Mouse (Mus musculus) large intestine, adult 2 months (tissue): ENCODE measurements around the gene Ugt1a2. TPM values are rescaled to one million over a fixed set of nuclear protein-coding genes. Genes with fewer than 3 reads are reported as not detected.

Experiments used
- DNase-seq: peaks from one replicate; pipeline ENCODE4 v3.0.0-alpha.2; 2012; ENCODE audit warnings: low read depth, low spot score
- whole genome bisulfite sequencing: fragments of 180-500 bp; shearing (Covaris S2); methylation state at CpG from one replicate; pipeline ENCODE4 v1.1.7; 2018; 5-methylcytosine and 5-hydroxymethylcytosine counted together
- polyA plus RNA-seq: library from polyadenylated mRNA; depleted of rRNA; stranded (reverse); fragments of >200 nt; gene quantifications from 2 replicates; pipeline ENCODE4 v1.2.3, GENCODE M21; 2012

Ugt1a2 gene
- polyA plus RNA-seq, 1 experiment, result 0.43 TPM

- 48% methylated on average over 3 of the region's 3 CpGs for WGBS
- no peak for DNase-seq
Observed at GRCm38 (mm10) chr1:88232664-88233380, 32.4 kb downstream of the Ugt1a2 start.

- DNase-seq, result no peak
- WGBS, result 66% methylated on average over 14 of the region's 14 CpGs
Observed at GRCm38 (mm10) chr1:88233421-88234247, 33.2 kb downstream of the Ugt1a2 start.

GRCm38 (mm10) chr1:88234248-88234610 is 33.8 kb downstream of the Ugt1a2 start:
- 68% methylated on average over 4 of the region's 4 CpGs for WGBS

GRCm38 (mm10) chr1:88234646-88235045 is 34.2 kb downstream of the Ugt1a2 start:
- 37% methylated on average over 5 of the region's 5 CpGs for WGBS
- DNase-seq, result no peak

More at GRCm38 (mm10) chr1:88234248-88234610, 33.8 kb downstream of the Ugt1a2 start:
- DNase-seq, result no peak

- WGBS, result 67% methylated on average over 11 of the region's 11 CpGs
- DNase-seq, result no peak
Observed at GRCm38 (mm10) chr1:88235046-88235893, 34.9 kb downstream of the Ugt1a2 start.

GRCm38 (mm10) chr1:88235894-88236415 is 35.6 kb downstream of the Ugt1a2 start:
- DNase-seq, result no peak
- 58% methylated on average over 4 of the region's 4 CpGs for WGBS

GRCm38 (mm10) chr1:88237311-88237710 is 36.9 kb downstream of the Ugt1a2 start:
- no peak for DNase-seq
- 61% methylated on average over 5 of the region's 5 CpGs for WGBS

- 77% methylated on average over 6 of the region's 6 CpGs for WGBS
- no peak for DNase-seq
Observed at GRCm38 (mm10) chr1:88238771-88239170, 38.4 kb downstream of the Ugt1a2 start.

- no peak for DNase-seq
- 68% methylated on average over 5 of the region's 5 CpGs for WGBS
Observed at GRCm38 (mm10) chr1:88240072-88240471, 39.7 kb downstream of the Ugt1a2 start.

GRCm38 (mm10) chr1:88240579-88240978 is 40.2 kb downstream of the Ugt1a2 start:
- WGBS, result 73% methylated on average over 4 of the region's 4 CpGs

GRCm38 (mm10) chr1:88243861-88244260 is 43.5 kb downstream of the Ugt1a2 start:
- WGBS, result 67% methylated on average over 5 of the region's 5 CpGs
- no peak for DNase-seq

More at GRCm38 (mm10) chr1:88240579-88240978, 40.2 kb downstream of the Ugt1a2 start:
- no peak for DNase-seq

- no peak for DNase-seq
- WGBS, result 76% methylated on average over 6 of the region's 6 CpGs
Observed at GRCm38 (mm10) chr1:88245881-88246280, 45.5 kb downstream of the Ugt1a2 start.

GRCm38 (mm10) chr1:88246386-88246785 is 46.0 kb downstream of the Ugt1a2 start:
- no peak for DNase-seq
- WGBS, result 44% methylated on average over 6 of the region's 6 CpGs

- no peak for DNase-seq
- 39% methylated on average over 2 of the region's 2 CpGs for WGBS
Observed at GRCm38 (mm10) chr1:88247660-88248059, 47.3 kb downstream of the Ugt1a2 start.

- 54% methylated on average over 4 of the region's 4 CpGs for WGBS
- no peak for DNase-seq
Observed at GRCm38 (mm10) chr1:88248658-88249057, 48.3 kb downstream of the Ugt1a2 start.

GRCm38 (mm10) chr1:88249596-88249995 is 49.2 kb downstream of the Ugt1a2 start:
- WGBS, result 80% methylated on average over 7 of the region's 7 CpGs
- no peak for DNase-seq

GRCm38 (mm10) chr1:88250023-88250422 is 49.6 kb downstream of the Ugt1a2 start:
- 83% methylated on average over 5 of the region's 5 CpGs for WGBS
- no peak for DNase-seq

- 64% methylated on average over 8 of the region's 8 CpGs for WGBS
- DNase-seq, result no peak
Observed at GRCm38 (mm10) chr1:88253106-88253505, 52.7 kb downstream of the Ugt1a2 start.

- DNase-seq, result peak; percentile 47
Observed at GRCm38 (mm10) chr1:88253540-88253939, 53.1 kb downstream of the Ugt1a2 start.

More at GRCm38 (mm10) chr1:88253540-88253939, 53.1 kb downstream of the Ugt1a2 start:
- 66% methylated on average over 6 of the region's 6 CpGs for WGBS
